Mouse (Mus musculus): ENCODE results near the gene Ezh1. TPM values are rescaled to one million over a fixed set of nuclear protein-coding genes. Genes with fewer than 3 reads are reported as not detected.
"Not testable (repeated sequence)": the region's sequence is repeated elsewhere in the genome, so short reads cannot be mapped to it uniquely, and the experiment has no call there.

The Ezh1 gene
- polyA plus RNA-seq, 1 experiment from 2014 or later, result 18.6 TPM

GRCm38 (mm10) chr11:101164677-101165580 is 61.3 kb downstream of the Ezh1 start:
- peaks cover 31% of the 10 kb centered on the region for H3K4me1 ChIP-seq (replicated peaks; ENCODE audit: insufficient read depth, low read length)
- H3K9me3 ChIP-seq (replicated peaks; ENCODE audit: low read length), result no peaks in the 10 kb centered on the region
- H3K4me3 ChIP-seq (replicated peaks; ENCODE audit: low read depth, low read length), result no peak overlapping the region
- H3K27ac ChIP-seq, result no peak overlapping the region
- 49% methylated on average over 35 of the region's 35 CpGs for whole genome bisulfite sequencing
- no peak overlapping the region for H3K9ac ChIP-seq (ENCODE audit: low read depth, low read length)
- no peak overlapping the region for H3K4me2 ChIP-seq (ENCODE audit: low read length)
- peaks cover 39% of the 10 kb centered on the region for H3K36me3 ChIP-seq (ENCODE audit: insufficient read depth, low read length)
- H3K27me3 ChIP-seq (ENCODE audit: insufficient read depth, low read length), result no peaks in the 10 kb centered on the region; the same call in 1 of the 2 replicates
- TF ChIP-seq CTCF (IDR thresholded peaks at IDR 0.05; ENCODE audit: low read depth), result no peak
- DNase-seq (ENCODE audit: low spot score), result no peak
- no peak for ATAC-seq (replicated peaks; ENCODE audit: low FRiP score, low read depth)

GRCm38 (mm10) chr11:101164351-101164665 is 62.0 kb downstream of the Ezh1 start:
- Histone ChIP-seq H3K27ac (no peak overlapping the region), H3K4me1 (replicated peaks; ENCODE audit: insufficient read depth, low read length) (peaks cover 25% of the 10 kb centered on the region), H3K9me3 (replicated peaks; ENCODE audit: low read length) (no peaks in the 10 kb centered on the region), H3K4me3 (replicated peaks; ENCODE audit: low read depth, low read length) (peak overlapping the region; percentile 16), H3K9ac (ENCODE audit: low read depth, low read length) (no peak overlapping the region), H3K4me2 (ENCODE audit: low read length) (peak overlapping the region; percentile 51), H3K27me3 (ENCODE audit: insufficient read depth, low read length) (no peaks in the 10 kb centered on the region; the same call in 1 of the 2 replicates), H3K36me3 (ENCODE audit: insufficient read depth, low read length) (peaks cover 39% of the 10 kb centered on the region)
- ATAC-seq (replicated peaks; ENCODE audit: low FRiP score, low read depth) (no peak), DNase-seq (ENCODE audit: low spot score) (no peak)
- WGBS, result 34% methylated on average over 21 of the region's 21 CpGs
- no peak for TF ChIP-seq CTCF (IDR thresholded peaks at IDR 0.05; ENCODE audit: low read depth)

DNA sequence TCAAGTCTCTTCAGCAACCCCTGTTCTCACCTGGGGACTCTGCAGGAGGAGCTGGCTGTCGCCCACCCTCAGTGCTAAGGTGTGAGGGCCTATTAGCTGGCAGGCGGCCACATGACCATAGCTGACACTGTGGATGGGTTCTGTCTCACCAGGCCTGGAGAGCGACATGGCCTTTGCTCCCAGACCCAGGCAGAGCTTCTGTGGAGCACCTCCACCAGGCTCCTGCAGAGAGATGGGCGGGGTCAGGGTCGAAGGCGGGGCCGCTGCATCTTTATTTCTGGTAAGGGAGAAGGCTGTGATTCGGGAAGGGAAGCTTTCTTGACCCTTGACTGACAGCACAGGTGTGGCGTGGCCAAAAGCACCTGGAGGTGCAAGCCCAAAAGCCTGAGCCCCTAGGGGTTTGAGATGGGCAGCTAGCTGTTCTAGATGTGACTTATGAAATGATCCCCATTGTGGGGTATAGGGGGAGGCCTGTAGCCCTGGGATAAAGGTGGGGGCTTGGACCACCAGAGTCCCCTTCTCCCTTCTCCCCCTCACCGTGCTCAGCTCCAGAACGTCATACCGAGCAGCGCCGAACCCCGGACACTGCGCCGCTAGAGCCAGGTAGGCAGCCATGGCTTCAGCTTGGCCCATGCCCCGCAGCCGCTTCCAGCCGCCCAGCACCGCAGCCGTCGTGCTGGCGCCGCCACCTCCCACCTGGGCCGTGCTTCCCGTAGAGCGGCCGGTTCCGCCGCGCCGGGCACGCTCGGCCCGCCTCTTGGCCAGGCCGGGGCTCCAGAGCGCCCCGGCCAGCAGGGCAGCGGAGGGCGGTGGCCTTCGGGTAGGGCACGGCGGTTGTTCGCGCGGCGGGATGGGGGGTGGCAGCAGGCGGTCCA is 62.5 kb downstream of the Ezh1 start:
- Histone ChIP-seq H3K4me1 (replicated peaks; ENCODE audit: insufficient read depth, low read length) (peaks cover 19% of the 10 kb centered on the region), H3K36me3 (ENCODE audit: insufficient read depth, low read length) (peaks cover 39% of the 10 kb centered on the region), H3K27ac (no peak overlapping the region), H3K27me3 (ENCODE audit: insufficient read depth, low read length) (no peaks in the 10 kb centered on the region; the same call in 1 of the 2 replicates), H3K4me3 (replicated peaks; ENCODE audit: low read depth, low read length) (peak overlapping the region; percentile 16), H3K4me2 (ENCODE audit: low read length) (peak overlapping the region; percentile 51), H3K9ac (ENCODE audit: low read depth, low read length) (no peak overlapping the region), H3K9me3 (replicated peaks; ENCODE audit: low read length) (no peaks in the 10 kb centered on the region)
- no peak for TF ChIP-seq CTCF (IDR thresholded peaks at IDR 0.05; ENCODE audit: low read depth)
- 41% methylated on average over 46 of the region's 49 CpGs for WGBS
- ATAC-seq (replicated peaks; ENCODE audit: low FRiP score, low read depth) (peak; percentile 30; the same call in 1 of the 2 replicates), DNase-seq (ENCODE audit: low spot score) (no peak)

DNA sequence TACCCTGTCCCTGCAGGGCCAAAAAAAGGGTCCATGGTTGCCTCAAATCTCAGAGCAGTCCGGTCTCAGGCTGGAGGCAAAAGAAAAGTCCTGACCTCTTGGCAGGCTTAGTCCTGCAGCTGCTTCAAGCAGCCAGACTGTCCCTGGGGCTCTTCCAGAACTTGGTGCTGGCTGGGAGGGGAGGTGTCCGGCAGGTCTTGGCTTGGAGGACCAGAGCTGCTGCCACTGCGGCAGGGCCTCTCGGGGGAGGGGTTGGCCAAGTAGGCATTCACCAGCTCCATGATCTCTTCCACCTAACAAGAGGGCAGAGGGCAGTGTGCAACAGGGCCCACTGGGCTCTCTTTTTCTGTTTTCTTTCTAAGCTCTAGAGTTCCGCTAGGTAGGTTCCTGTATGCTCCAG is 63.5 kb downstream of the Ezh1 start:
- ATAC-seq (replicated peaks; ENCODE audit: low FRiP score, low read depth) (no peak), DNase-seq (ENCODE audit: low spot score) (no peak)
- Histone ChIP-seq H3K27me3 (ENCODE audit: insufficient read depth, low read length) (no peaks in the 10 kb centered on the region; the same call in 1 of the 2 replicates), H3K4me1 (replicated peaks; ENCODE audit: insufficient read depth, low read length) (peaks cover 19% of the 10 kb centered on the region), H3K9ac (ENCODE audit: low read depth, low read length) (no peak overlapping the region), H3K4me2 (ENCODE audit: low read length) (no peak overlapping the region), H3K27ac (no peak overlapping the region), H3K36me3 (ENCODE audit: insufficient read depth, low read length) (peaks cover 38% of the 10 kb centered on the region), H3K4me3 (replicated peaks; ENCODE audit: low read depth, low read length) (no peak overlapping the region), H3K9me3 (replicated peaks; ENCODE audit: low read length) (no peaks in the 10 kb centered on the region)
- WGBS, result 60% methylated on average over 5 of the region's 5 CpGs
- no peak for TF ChIP-seq CTCF (IDR thresholded peaks at IDR 0.05; ENCODE audit: low read depth)

DNA sequence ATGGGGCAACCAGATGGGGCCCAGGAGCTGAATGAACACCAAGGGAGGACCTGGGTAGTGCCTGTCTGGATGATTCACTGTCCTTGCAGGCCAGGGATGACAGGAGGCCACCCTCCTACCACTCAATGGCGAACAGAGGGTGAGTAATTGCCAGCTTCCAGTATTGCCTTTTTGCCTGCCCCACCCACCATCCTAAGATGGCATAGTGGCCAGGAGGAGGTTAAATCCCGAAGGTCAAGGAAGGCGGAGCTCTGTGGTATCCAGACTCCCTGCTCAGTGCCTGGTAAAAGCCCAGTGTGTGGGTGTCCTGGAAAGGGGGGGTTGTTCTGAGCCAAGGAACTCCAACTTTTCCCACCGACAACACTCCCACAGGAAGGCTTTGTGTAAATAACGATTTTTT is 64.0 kb downstream of the Ezh1 start:
- no peak for TF ChIP-seq CTCF (IDR thresholded peaks at IDR 0.05; ENCODE audit: low read depth)
- no peak for DNase-seq (ENCODE audit: low spot score)
- ATAC-seq (replicated peaks; ENCODE audit: low FRiP score, low read depth), result no peak
- no peaks in the 10 kb centered on the region for H3K9me3 ChIP-seq (replicated peaks; ENCODE audit: low read length)
- H3K9ac ChIP-seq (ENCODE audit: low read depth, low read length), result no peak overlapping the region
- H3K4me3 ChIP-seq (replicated peaks; ENCODE audit: low read depth, low read length), result no peak overlapping the region
- H3K36me3 ChIP-seq (ENCODE audit: insufficient read depth, low read length), result peaks cover 34% of the 10 kb centered on the region
- peaks cover 19% of the 10 kb centered on the region for H3K4me1 ChIP-seq (replicated peaks; ENCODE audit: insufficient read depth, low read length)
- no peak overlapping the region for H3K4me2 ChIP-seq (ENCODE audit: low read length)
- 51% methylated on average over 5 of the region's 5 CpGs for WGBS
- H3K27me3 ChIP-seq (ENCODE audit: insufficient read depth, low read length), result no peaks in the 10 kb centered on the region; the same call in 1 of the 2 replicates
- no peak overlapping the region for H3K27ac ChIP-seq

DNA sequence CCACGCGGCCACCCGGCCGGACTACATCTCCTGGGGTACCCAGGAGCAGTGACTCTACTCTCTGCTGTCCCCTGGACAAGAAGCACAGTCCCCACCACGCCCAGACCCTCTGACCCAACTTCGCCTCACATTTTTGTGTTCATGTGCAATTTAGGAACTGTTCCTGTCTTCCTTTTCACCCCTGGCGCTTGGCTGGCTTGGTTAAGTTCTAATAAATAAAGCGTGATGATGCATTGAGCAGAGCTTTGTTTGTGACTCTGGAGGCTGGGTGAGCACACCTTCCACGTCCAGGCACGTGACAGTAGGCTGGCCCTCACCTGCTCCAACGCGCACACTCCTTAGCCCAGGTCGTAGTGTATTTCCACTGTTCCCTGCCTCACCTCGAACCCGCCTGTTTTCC is 64.7 kb downstream of the Ezh1 start:
- Histone ChIP-seq H3K4me1 (replicated peaks; ENCODE audit: insufficient read depth, low read length) (peaks cover 19% of the 10 kb centered on the region), H3K9ac (ENCODE audit: low read depth, low read length) (no peak overlapping the region), H3K27me3 (ENCODE audit: insufficient read depth, low read length) (no peaks in the 10 kb centered on the region; the same call in 1 of the 2 replicates), H3K4me3 (replicated peaks; ENCODE audit: low read depth, low read length) (no peak overlapping the region), H3K9me3 (replicated peaks; ENCODE audit: low read length) (no peaks in the 10 kb centered on the region), H3K4me2 (ENCODE audit: low read length) (no peak overlapping the region), H3K27ac (no peak overlapping the region), H3K36me3 (ENCODE audit: insufficient read depth, low read length) (peaks cover 28% of the 10 kb centered on the region)
- 89% methylated on average over 15 of the region's 15 CpGs for WGBS
- no peak for TF ChIP-seq CTCF (IDR thresholded peaks at IDR 0.05; ENCODE audit: low read depth)
- no peak for DNase-seq (ENCODE audit: low spot score)
- no peak for ATAC-seq (replicated peaks; ENCODE audit: low FRiP score, low read depth)

GRCm38 (mm10) chr11:101160981-101161505 is 65.2 kb downstream of the Ezh1 start:
- not testable (repeated sequence) for H3K4me3 ChIP-seq (replicated peaks; ENCODE audit: low read depth, low read length); H3K9me3 ChIP-seq (replicated peaks; ENCODE audit: low read length); H3K27me3 ChIP-seq (ENCODE audit: insufficient read depth, low read length); H3K27ac ChIP-seq; ATAC-seq (replicated peaks; ENCODE audit: low FRiP score, low read depth); H3K9ac ChIP-seq (ENCODE audit: low read depth, low read length); DNase-seq (ENCODE audit: low spot score); H3K4me2 ChIP-seq (ENCODE audit: low read length)
- Histone ChIP-seq H3K4me1 (replicated peaks; ENCODE audit: insufficient read depth, low read length) (peaks cover 22% of the 10 kb centered on the region), H3K36me3 (ENCODE audit: insufficient read depth, low read length) (peaks cover 22% of the 10 kb centered on the region)
- 87% methylated on average over 5 of the region's 8 CpGs for WGBS

DNA sequence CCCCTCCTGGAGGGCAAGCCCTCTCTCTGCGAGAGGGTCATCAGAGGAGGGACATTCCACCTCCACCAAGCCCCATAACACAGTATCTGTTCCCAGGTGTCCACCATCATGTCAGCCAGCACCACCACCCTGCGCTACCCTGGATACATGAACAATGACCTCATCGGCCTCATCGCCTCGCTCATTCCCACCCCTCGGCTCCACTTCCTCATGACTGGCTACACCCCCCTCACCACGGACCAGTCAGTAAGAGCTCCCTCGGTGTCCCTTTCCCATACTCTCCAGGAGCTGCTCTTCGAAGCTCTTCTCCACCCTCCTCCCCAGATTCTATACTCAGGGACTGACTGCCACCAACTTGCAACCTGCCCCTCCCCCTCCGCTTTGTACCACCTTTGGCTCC is 66.1 kb downstream of the Ezh1 start:
- Histone ChIP-seq H3K4me1 (replicated peaks; ENCODE audit: insufficient read depth, low read length) (peaks cover 20% of the 10 kb centered on the region), H3K36me3 (ENCODE audit: insufficient read depth, low read length) (peaks cover 16% of the 10 kb centered on the region)
- not testable (repeated sequence) for H3K9me3 ChIP-seq (replicated peaks; ENCODE audit: low read length); H3K4me2 ChIP-seq (ENCODE audit: low read length); H3K9ac ChIP-seq (ENCODE audit: low read depth, low read length); ATAC-seq (replicated peaks; ENCODE audit: low FRiP score, low read depth); DNase-seq (ENCODE audit: low spot score); H3K4me3 ChIP-seq (replicated peaks; ENCODE audit: low read depth, low read length); H3K27me3 ChIP-seq (ENCODE audit: insufficient read depth, low read length); H3K27ac ChIP-seq
- 74% methylated on average over 5 of the region's 10 CpGs for WGBS

Data from kidney, postnatal 0 days (tissue).